Mouse (Mus musculus) layer of hippocampus, adult 2 months (tissue): ENCODE measurements around the gene Clic5. TPM values are rescaled to one million over a fixed set of nuclear protein-coding genes. Genes with fewer than 3 reads are reported as not detected.
"Not testable (repeated sequence)": the region's sequence is repeated elsewhere in the genome, so short reads cannot be mapped to it uniquely, and the experiment has no call there.

ENCODE experiments used
- DNase-seq, 2 experiments: peaks; one replicate each; pipeline ENCODE4 v3.0.0; 2022; ENCODE audit warnings: low spot score in 2 of 2
- H3K27ac ChIP-seq: fragments of 200-600 bp; 2 replicates; pipeline ENCODE4 v1.8.1; 2022
- H3K4me3 ChIP-seq: fragments of 200-600 bp; 2 replicates; pipeline ENCODE4 v1.8.1; 2022; ENCODE audit warnings: mild to moderate bottlenecking
- CTCF ChIP-seq: fragments of 200-600 bp; conservative IDR thresholded peaks from 2 replicates; pipeline ENCODE4 v1.8.1; 2022; ENCODE audit warnings: antibody characterized with exemption, mild to moderate bottlenecking, moderate library complexity
- total RNA-seq, 2 experiments: library from RNA; stranded (reverse); gene quantifications; 2 replicates each; pipeline ENCODE4 v1.2.3; 2021

Gene Clic5
- total RNA-seq, 2 experiments from 2014 or later, result 3.3 to 4.2 TPM

GRCm38 (mm10) chr17:44170316-44170715, 18.1 kb upstream of the Clic5 start:
- TF ChIP-seq CTCF, result no peak
- no peak for DNase-seq
- Histone ChIP-seq H3K4me3 (no peak overlapping the region), H3K27ac (no peak overlapping the region)

- Histone ChIP-seq H3K27ac (no peak overlapping the region), H3K4me3 (no peak overlapping the region)
- DNase-seq, result no peak
- TF ChIP-seq CTCF, result peak; percentile 43
Observed at GRCm38 (mm10) chr17:44171930-44172329, 16.5 kb upstream of the Clic5 start.

DNA sequence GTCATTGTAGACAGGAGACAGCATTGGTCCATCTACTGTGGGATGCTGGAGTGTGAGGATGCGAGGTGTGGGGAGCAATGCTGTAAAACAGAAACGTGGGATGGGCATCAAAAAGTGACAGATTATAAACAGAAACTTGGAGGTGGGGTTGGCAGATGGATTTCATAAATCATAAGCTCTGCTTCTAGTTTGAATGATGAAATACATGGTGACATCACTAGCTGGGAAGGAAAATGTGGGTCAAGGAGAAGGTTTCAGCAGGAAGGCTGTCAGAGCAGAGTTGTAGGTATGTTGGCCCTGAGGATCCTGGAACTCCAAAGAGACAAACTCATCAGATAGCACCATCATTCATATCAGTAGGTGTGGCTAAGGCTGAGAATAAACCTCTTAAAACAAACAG, 15.0 kb upstream of the Clic5 start:
- no peak overlapping the region for H3K4me3 ChIP-seq
- peak in 1 of 2 experiments; percentile 20 for DNase-seq
- H3K27ac ChIP-seq, result no peak overlapping the region
- TF ChIP-seq CTCF, result no peak

DNA sequence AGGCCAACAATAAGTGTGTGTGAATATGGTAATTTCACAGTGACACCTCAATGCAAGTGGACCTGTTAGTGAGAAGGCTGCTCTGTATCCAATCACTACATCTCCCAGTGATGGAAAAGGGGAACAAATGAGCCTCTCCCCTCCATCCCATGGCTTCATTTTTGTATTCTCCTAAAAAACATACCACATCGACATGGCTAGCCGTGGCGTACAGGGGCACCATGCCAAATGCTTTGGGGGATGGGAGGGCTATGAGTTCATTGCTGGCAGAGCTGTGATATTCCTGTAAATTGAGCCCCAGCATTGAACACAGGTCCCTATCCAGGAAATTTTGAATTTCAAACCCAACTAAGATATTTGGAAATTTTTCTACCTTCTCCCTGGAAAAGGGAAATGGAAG, 11.1 kb upstream of the Clic5 start:
- TF ChIP-seq CTCF, result no peak
- Histone ChIP-seq H3K4me3 (no peak overlapping the region), H3K27ac (no peak overlapping the region)
- DNase-seq, result no peak

DNA sequence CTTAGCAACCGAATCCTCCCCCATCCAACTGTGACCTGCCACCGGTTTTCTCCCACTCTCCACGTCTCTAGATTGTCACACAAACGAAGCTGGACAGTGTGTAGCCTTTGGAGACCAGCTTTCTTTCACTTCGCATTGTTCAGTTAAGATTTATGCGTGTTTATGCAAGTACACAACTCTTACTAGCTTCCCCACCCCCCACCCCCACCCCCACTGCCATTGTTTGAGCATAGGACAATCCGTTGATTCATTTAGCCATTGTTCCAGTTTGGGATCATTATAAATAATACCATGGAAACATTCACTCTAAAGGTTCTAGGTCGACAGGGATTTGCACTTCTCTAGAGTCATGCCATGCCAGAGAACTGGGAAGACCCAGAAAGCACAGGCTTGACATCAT, 7.0 kb upstream of the Clic5 start:
- no peak overlapping the region for H3K27ac ChIP-seq
- no peak for DNase-seq
- no peak for TF ChIP-seq CTCF
- no peak overlapping the region for H3K4me3 ChIP-seq

- no peak overlapping the region for H3K4me3 ChIP-seq
- DNase-seq, result no peak
- no peak for TF ChIP-seq CTCF
- no peak overlapping the region for H3K27ac ChIP-seq
Observed at GRCm38 (mm10) chr17:44186871-44187270, 1.5 kb upstream of the Clic5 start.

- DNase-seq, H3K27ac ChIP-seq, H3K4me3 ChIP-seq: not testable (repeated sequence)
Observed at GRCm38 (mm10) chr17:44187537-44187936, 847 bp upstream of the Clic5 start.

DNA sequence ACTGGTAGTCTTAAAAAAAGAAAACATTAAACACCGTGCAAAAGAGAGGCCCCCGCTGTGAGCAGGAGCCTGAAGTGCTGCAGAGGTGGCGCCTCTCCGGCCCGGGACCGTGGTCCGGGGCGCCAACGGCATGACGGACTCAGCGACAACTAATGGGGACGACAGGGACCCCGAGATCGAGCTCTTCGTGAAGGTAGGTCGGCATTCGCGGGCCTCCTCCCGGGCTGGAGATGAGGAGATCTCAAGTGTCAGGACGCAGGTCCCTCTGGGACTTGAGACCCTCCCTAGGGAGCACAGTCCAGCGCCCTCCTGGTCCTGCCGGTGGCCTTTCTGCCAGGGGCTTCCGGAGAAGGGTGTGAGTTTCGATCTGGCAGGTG, 373 bp downstream of the Clic5 start:
- no peak for TF ChIP-seq CTCF
- no peak for DNase-seq
- H3K4me3 ChIP-seq, result peak overlapping the region; percentile 55
- H3K27ac ChIP-seq, result peak overlapping the region; percentile 64

- Histone ChIP-seq H3K27ac (no peak overlapping the region), H3K4me3 (peak overlapping the region; percentile 33; the same call in 1 of the 2 replicates)
- no peak for TF ChIP-seq CTCF
- no peak for DNase-seq
Observed at GRCm38 (mm10) chr17:44189696-44190095, 1.3 kb downstream of the Clic5 start.

GRCm38 (mm10) chr17:44190246-44190645, 1.9 kb downstream of the Clic5 start:
- no peak for DNase-seq
- Histone ChIP-seq H3K27ac (no peak overlapping the region), H3K4me3 (no peak overlapping the region)
- no peak for TF ChIP-seq CTCF

- Histone ChIP-seq H3K27ac (no peak overlapping the region), H3K4me3 (no peak overlapping the region)
- TF ChIP-seq CTCF, result no peak
- no peak for DNase-seq
Observed at GRCm38 (mm10) chr17:44192981-44193380, 4.6 kb downstream of the Clic5 start.

DNA sequence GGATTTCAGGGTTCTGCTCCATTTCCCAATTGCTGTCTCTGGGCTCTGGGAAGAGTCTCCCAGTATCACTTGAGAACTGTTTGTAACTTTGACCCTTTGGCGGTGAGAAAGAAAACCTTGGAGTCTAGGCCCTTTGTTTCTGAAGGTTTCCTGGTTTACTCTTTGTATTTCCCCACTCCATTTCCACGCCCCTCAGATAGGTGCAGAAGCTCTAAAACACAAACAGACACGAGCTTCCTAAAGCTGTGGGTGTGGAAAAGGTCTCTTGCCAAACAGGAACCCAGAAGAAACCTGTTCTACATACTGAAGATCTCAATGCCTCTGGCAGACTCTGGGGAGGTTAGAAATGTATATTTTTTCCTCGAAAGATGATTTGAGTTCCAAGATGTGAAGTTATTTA, 10.8 kb downstream of the Clic5 start:
- DNase-seq, result no peak
- no peak for TF ChIP-seq CTCF
- Histone ChIP-seq H3K4me3 (no peak overlapping the region), H3K27ac (no peak overlapping the region)

DNA sequence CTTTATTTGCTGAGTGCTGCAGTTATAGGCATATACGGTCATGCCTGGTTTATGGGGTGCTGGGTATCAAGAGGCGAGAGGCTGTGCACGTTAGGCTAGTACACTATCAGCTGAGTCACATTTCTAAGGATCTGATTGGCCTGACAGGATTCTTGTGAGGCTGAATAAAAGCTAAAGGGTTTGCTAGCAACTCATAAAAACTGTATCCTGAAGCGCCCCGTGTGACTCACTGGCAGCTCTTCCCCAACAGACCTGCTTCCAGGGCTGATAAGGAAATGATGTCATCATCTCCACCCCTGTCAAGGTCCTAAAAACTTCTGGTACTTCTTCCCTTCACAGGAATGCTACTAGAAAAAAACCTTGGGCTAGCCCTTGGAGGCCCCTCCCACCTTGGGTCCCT, 14.6 kb downstream of the Clic5 start:
- Histone ChIP-seq H3K27ac (no peak overlapping the region), H3K4me3 (no peak overlapping the region)
- DNase-seq, result no peak
- TF ChIP-seq CTCF, result no peak

DNA sequence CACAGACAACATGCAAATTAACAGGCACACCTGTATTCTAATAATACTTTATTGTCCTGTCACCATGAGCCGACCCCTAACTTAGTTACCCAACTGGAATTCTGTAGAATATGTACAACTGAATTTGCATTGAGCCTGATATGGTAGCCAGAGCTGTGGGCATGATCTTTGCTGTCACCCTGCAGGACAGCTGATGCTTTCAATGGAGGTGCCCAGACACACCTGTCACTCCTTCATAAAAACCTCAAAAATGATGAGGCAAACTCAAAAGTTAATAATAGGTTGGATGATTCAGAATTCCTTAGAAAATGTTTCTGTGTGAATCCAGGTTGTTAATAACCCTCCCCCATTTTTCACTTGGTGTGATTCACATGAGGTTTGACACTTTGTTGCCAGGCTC, 16.4 kb downstream of the Clic5 start:
- TF ChIP-seq CTCF, result no peak
- no peak for DNase-seq

DNA sequence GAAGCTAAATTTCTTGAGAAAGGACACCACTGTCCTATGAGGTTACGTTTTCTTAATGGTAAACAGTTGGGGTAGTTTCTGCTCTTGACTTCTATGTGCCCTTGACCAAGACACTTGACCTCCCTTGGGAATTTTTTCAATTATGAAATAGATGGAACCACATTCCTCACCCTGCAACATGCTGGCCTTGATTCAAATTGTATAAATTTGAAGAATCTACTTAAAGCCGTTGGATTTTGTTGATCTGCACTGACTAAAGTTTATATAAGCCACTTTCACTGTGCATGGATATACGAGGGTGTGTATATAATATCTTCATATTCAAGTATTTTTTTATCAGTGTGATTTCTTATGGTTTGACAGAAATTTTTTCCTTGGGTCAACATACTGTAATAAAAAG, 17.2 kb downstream of the Clic5 start:
- Histone ChIP-seq H3K4me3 (no peak overlapping the region), H3K27ac (no peak overlapping the region)
- DNase-seq, result no peak
- no peak for TF ChIP-seq CTCF

More for the DNA sequence above, 16.4 kb downstream of the Clic5 start:
- no peak overlapping the region for H3K27ac ChIP-seq
- H3K4me3 ChIP-seq, result no peak overlapping the region

GRCm38 (mm10) chr17:44208900-44209299, 20.5 kb downstream of the Clic5 start:
- H3K27ac ChIP-seq, result no peak overlapping the region
- TF ChIP-seq CTCF, result peak; percentile 43

More at GRCm38 (mm10) chr17:44208900-44209299, 20.5 kb downstream of the Clic5 start:
- no peak overlapping the region for H3K4me3 ChIP-seq
- no peak for DNase-seq
